In genomic region chr6:87072759-87073158, GRCm38 (mm10) we compare ENCODE assay signal across 26 mouse cellular contexts. TPM values are rescaled to one million over a fixed set of nuclear protein-coding genes. Genes with fewer than 3 reads are reported as not detected.
DNase-seq lines count a peak whose midpoint lies in the region; ATAC-seq and TF ChIP-seq lines count a peak whose summit lies in the region.
"Had no signal": no experiment of that assay in that cellular context is flagged by ENCODE, and none has a peak within 500 bp of the region (broad histone marks: within the 10 kb centered on the region; RNA-seq: fewer than 3 reads in every experiment).

No protein-coding gene starts in this region.

- H3K27me3 ChIP-seq in heart, embryonic 11.5 days (ENCODE audit: control insufficient read depth, insufficient read depth, low read length): no peaks in the 10 kb centered on the region
- no peaks in the 10 kb centered on the region for H3K27me3 ChIP-seq in liver, embryonic 14.5 days (ENCODE audit: control insufficient read depth, insufficient read depth, low read length)
- no peaks in the 10 kb centered on the region for H3K27me3 ChIP-seq in MEL (ENCODE audit: control insufficient read depth in 1 of 2, insufficient read depth in 2 of 2, low read length in 2 of 2)
- H3K27me3 ChIP-seq: embryonic facial prominence, embryonic 13.5 days; embryonic facial prominence, embryonic 15.5 days; forebrain, embryonic 12.5 days had no signal

- TF ChIP-seq POLR2A in MEL (IDR thresholded peaks at IDR 0.05; ENCODE audit: control insufficient read depth in 1 of 2, insufficient read depth in 1 of 2, low read depth in 1 of 2, low read length in 2 of 2, poor library complexity in 1 of 2): no peak

- TF ChIP-seq RAD21 in MEL (IDR thresholded peaks at IDR 0.05; ENCODE audit: low read depth, low read length): no peak

- no peaks in the 10 kb centered on the region; the same call in 1 of the 2 replicates for H3K79me2 ChIP-seq in MEL (ENCODE audit: control insufficient read depth, insufficient read depth, low read length, poor library complexity)

- no peak for ATAC-seq in heart, embryonic 11.5 days (replicated peaks; ENCODE audit: insufficient number of reproducible peaks, low FRiP score, low TSS enrichment)
- ATAC-seq in liver, embryonic 14.5 days (ENCODE audit: insufficient read depth): 0 out of 2 replicates have a peak, but pooled peaks have one; percentile 28
- ATAC-seq: forebrain, embryonic 14.5 days; forebrain, embryonic 16.5 days had no signal

- TF ChIP-seq EP300 in liver, embryonic 14.5 days (IDR thresholded peaks at IDR 0.05; ENCODE audit: low read depth): no peak
- TF ChIP-seq EP300 in MEL (IDR thresholded peaks at IDR 0.05; ENCODE audit: low read depth in 1 of 2, low read length in 2 of 2): peak; percentile 90 to 92

- peak overlapping the region; percentile 51; the same call in 1 of the 2 replicates for H3K27ac ChIP-seq in heart, embryonic 11.5 days (ENCODE audit: low read depth, low read length)
- no peak overlapping the region for H3K27ac ChIP-seq in liver, embryonic 14.5 days
- H3K27ac ChIP-seq in MEL (ENCODE audit: control insufficient read depth, low read depth, low read length): peak overlapping the region; percentile 51
- H3K27ac ChIP-seq: embryonic facial prominence, embryonic 13.5 days; embryonic facial prominence, embryonic 15.5 days; forebrain, embryonic 10.5 days; forebrain, embryonic 12.5 days had no signal

- no peak overlapping the region for H3K9ac ChIP-seq in heart, embryonic 11.5 days (ENCODE audit: low read depth, low read length)
- no peak overlapping the region for H3K9ac ChIP-seq in liver, embryonic 14.5 days (replicated peaks)
- H3K9ac ChIP-seq in MEL (ENCODE audit: control insufficient read depth, low read depth, low read length, poor library complexity, severe bottlenecking): no peak overlapping the region
- H3K9ac ChIP-seq: embryonic facial prominence, embryonic 13.5 days; embryonic facial prominence, embryonic 15.5 days; forebrain, embryonic 12.5 days had no signal

- H3K4me2 ChIP-seq in heart, embryonic 11.5 days: no peak overlapping the region
- no peak overlapping the region for H3K4me2 ChIP-seq in liver, embryonic 14.5 days (ENCODE audit: low read depth)
- H3K4me2 ChIP-seq: embryonic facial prominence, embryonic 13.5 days; embryonic facial prominence, embryonic 15.5 days; forebrain, embryonic 12.5 days had no signal

- WGBS in heart, embryonic 11.5 days (ENCODE audit: insufficient replicate concordance): 15% methylated on average over 4 of the region's 4 CpGs
- 22% methylated on average over 4 of the region's 4 CpGs for WGBS in liver, embryonic 14.5 days (ENCODE audit: insufficient replicate concordance)

- H3K4me1 ChIP-seq in heart, embryonic 11.5 days (ENCODE audit: control insufficient read depth, insufficient read depth, low read length): peaks cover 14% of the 10 kb centered on the region
- H3K4me1 ChIP-seq in liver, embryonic 14.5 days (replicated peaks; ENCODE audit: control insufficient read depth in 2 of 2, insufficient read depth in 2 of 2, low read length in 1 of 2): peaks cover 0 to 16% of the 10 kb centered on the region in 2 experiments; a peak in 2 of 4 replicates
- H3K4me1 ChIP-seq in MEL (ENCODE audit: control insufficient read depth in 1 of 2, insufficient read depth in 2 of 2, low read length in 2 of 2): peaks cover 31 to 33% of the 10 kb centered on the region in 2 experiments
- H3K4me1 ChIP-seq: embryonic facial prominence, embryonic 13.5 days; embryonic facial prominence, embryonic 15.5 days; forebrain, embryonic 10.5 days; forebrain, embryonic 12.5 days had no signal

- H3K9me3 ChIP-seq in heart, embryonic 11.5 days (replicated peaks; ENCODE audit: control insufficient read depth, low read length): no peaks in the 10 kb centered on the region
- no peaks in the 10 kb centered on the region for H3K9me3 ChIP-seq in liver, embryonic 14.5 days (ENCODE audit: control insufficient read depth, low read length)
- H3K9me3 ChIP-seq in MEL (replicated peaks; ENCODE audit: insufficient read depth, low read length): no peaks in the 10 kb centered on the region
- H3K9me3 ChIP-seq: embryonic facial prominence, embryonic 13.5 days; embryonic facial prominence, embryonic 15.5 days; forebrain, embryonic 10.5 days; forebrain, embryonic 12.5 days had no signal

- no peak overlapping the region for H3K4me3 ChIP-seq in heart, embryonic 11.5 days (ENCODE audit: low read depth, low read length)
- no peak overlapping the region for H3K4me3 ChIP-seq in liver, embryonic 14.5 days (ENCODE audit: insufficient read depth in 1 of 2, low read depth in 2 of 2, low read length in 2 of 2)
- H3K4me3 ChIP-seq in MEL (ENCODE audit: control insufficient read depth in 1 of 2, insufficient read depth in 1 of 2, low read depth in 2 of 2, low read length in 2 of 2): no peak overlapping the region
- H3K4me3 ChIP-seq: embryonic facial prominence, embryonic 13.5 days; embryonic facial prominence, embryonic 15.5 days; erythroblast, embryonic 14.5 days; forebrain, embryonic 10.5 days; forebrain, embryonic 12.5 days had no signal

- TF ChIP-seq CTCF in liver, embryonic 14.5 days (IDR thresholded peaks at IDR 0.05; ENCODE audit: low read depth): no peak
- TF ChIP-seq CTCF in MEL (IDR thresholded peaks at IDR 0.05 in 2 of 3, conservative IDR thresholded peaks at IDR 0.05 in 1 of 3; ENCODE audit: control insufficient read depth in 1 of 3, insufficient read depth in 1 of 3, low read depth in 2 of 3, low read length in 3 of 3, poor library complexity in 1 of 3, severe bottlenecking in 1 of 3): no peak

- peaks cover 21% of the 10 kb centered on the region for H3K36me3 ChIP-seq in heart, embryonic 11.5 days (ENCODE audit: control insufficient read depth, insufficient read depth, low read length)
- peaks cover 11% of the 10 kb centered on the region for H3K36me3 ChIP-seq in liver, embryonic 14.5 days (replicated peaks; ENCODE audit: control insufficient read depth, insufficient read depth, low read depth)
- H3K36me3 ChIP-seq in MEL (ENCODE audit: control insufficient read depth in 1 of 2, insufficient read depth in 2 of 2, low read length in 2 of 2): peaks cover 48 to 60% of the 10 kb centered on the region in 2 experiments

- no peak for DNase-seq in heart, adult 18-20 months
- DNase-seq in liver, embryonic 14.5 days (ENCODE audit: low read depth in 3 of 3, low spot score in 3 of 3): no peak
- DNase-seq in liver: no peak
- DNase-seq in MEL (ENCODE audit: low read depth, low spot score): peak; percentile 34
- no peak for DNase-seq in left cerebral cortex, adult 11 months (ENCODE audit: low spot score)
- DNase-seq: adrenal gland, adult 2 months; adrenal gland, postnatal 10 days; adrenal gland, postnatal 25 days; cerebellum, adult 11 months; cerebellum, adult 18-20 months; cerebellum, adult 8-10 months; cerebellum, adult 9-11 months; cerebellum, postnatal 14 days; cerebellum, postnatal 36 days; embryo, embryonic 11 days had no signal

TF ChIP-seq in MEL, 35 proteins besides CTCF, POLR2A, EP300 and RAD21 (continues in another document):
- TF ChIP-seq MAX (IDR thresholded peaks at IDR 0.05; ENCODE audit: low read length) (no peak), SIN3A (IDR thresholded peaks at IDR 0.05; ENCODE audit: low read length) (peak; percentile 62), MAFK (IDR thresholded peaks at IDR 0.05; ENCODE audit: borderline replicate concordance, low read depth, low read length) (0 out of 2 replicates have a peak, but pooled peaks have one; percentile 20), MXI1 (IDR thresholded peaks at IDR 0.05; ENCODE audit: low read depth, low read length) (no peak), JUND (IDR thresholded peaks at IDR 0.05; ENCODE audit: low read depth, low read length) (no peak), E2F4 (IDR thresholded peaks at IDR 0.05; ENCODE audit: borderline replicate concordance, low read depth, low read length) (no peak), BHLHE40 (IDR thresholded peaks at IDR 0.05; ENCODE audit: borderline replicate concordance, low read depth, low read length) (no peak), NELFE (IDR thresholded peaks at IDR 0.05; ENCODE audit: low read depth, low read length) (no peak), ZMIZ1 (IDR thresholded peaks at IDR 0.05; ENCODE audit: low read depth, low read length) (no peak), USF1 (IDR thresholded peaks at IDR 0.05; ENCODE audit: low read depth, low read length) (no peak), NRF1 (IDR thresholded peaks at IDR 0.05; ENCODE audit: insufficient read depth, low read depth, low read length, poor library complexity, severe bottlenecking) (no peak), ZKSCAN1 (IDR thresholded peaks at IDR 0.05; ENCODE audit: low read depth, low read length) (no peak), MYB (IDR thresholded peaks at IDR 0.05; ENCODE audit: low read depth, low read length) (peak; percentile 67; the same call in 1 of the 2 replicates), TBP (IDR thresholded peaks at IDR 0.05; ENCODE audit: low read depth, low read length) (no peak), MAZ (IDR thresholded peaks at IDR 0.05; ENCODE audit: low read depth, low read length) (peak; percentile 37; the same call in 1 of the 2 replicates), POLR2AphosphoS2 (IDR thresholded peaks at IDR 0.05; ENCODE audit: low read length) (no peak), ZNF384 (IDR thresholded peaks at IDR 0.05; ENCODE audit: low read depth, low read length) (peak; percentile 78; the same call in 1 of the 2 replicates), GATA1 (IDR thresholded peaks at IDR 0.05; ENCODE audit: low read depth, low read length) (peak; percentile 99), ZC3H11A (IDR thresholded peaks at IDR 0.05; ENCODE audit: low read depth, low read length) (no peak), RCOR1 (IDR thresholded peaks at IDR 0.05; ENCODE audit: low read depth, low read length) (peak; percentile 74)

RNA-seq across cellular contexts. Expression of gene Gfpt1, which starts 30.1 kb away (rescaled TPM):
- 14.7 and 20.1 TPM in 2 replicates for polyA plus RNA-seq in heart, embryonic 11.5 days (2014; fragmentation: Nextera tagmentation; extraction: Ambion mirVana)
- 10 to 100 TPM; 16.9 to 20.8 TPM for total RNA-seq in heart, adult 18-20 months (2021)
- 3.6 and 5.2 TPM in 2 replicates for polyA plus RNA-seq in liver, embryonic 14.5 days (2012; rRNA removed)
- polyA plus RNA-seq in liver, embryonic 14.5 days (2014; fragmentation: Nextera tagmentation; extraction: Ambion mirVana): 5.5 and 5.9 TPM in 2 replicates
- total RNA-seq in MEL (2012; rRNA removed): 29.6 and 34.4 TPM in 2 replicates
- polyA plus RNA-seq in MEL (2012; ENCODE audit: insufficient read depth in 1 of 2, insufficient read length in 2 of 2, low read depth in 1 of 2, low replicate concordance in 2 of 2, missing spikeins in 1 of 2): 10 to 100 TPM; 33.5 to 69.3 TPM

RNA-seq across cellular contexts. Expression of gene D6Ertd527e, which starts 31.8 kb away (rescaled TPM):
- polyA plus RNA-seq in heart, embryonic 11.5 days (2014; fragmentation: Nextera tagmentation; extraction: Ambion mirVana): 0.13 and 0.17 TPM in 2 replicates
- total RNA-seq in heart, adult 18-20 months (2021): not detected
- polyA plus RNA-seq in liver, embryonic 14.5 days (2012; rRNA removed): 0.01 and 0.10 TPM in 2 replicates
- polyA plus RNA-seq in liver, embryonic 14.5 days (2014; fragmentation: Nextera tagmentation; extraction: Ambion mirVana): not detected in 2 replicates
- total RNA-seq in MEL (2012; rRNA removed): not detected in 2 replicates
- under 1 TPM in 1 of 2 experiments, not detected in 1; 0.06 TPM for polyA plus RNA-seq in MEL (2012; ENCODE audit: insufficient read depth in 1 of 2, insufficient read length in 2 of 2, low read depth in 1 of 2, low replicate concordance in 2 of 2, missing spikeins in 1 of 2)
- total RNA-seq: adrenal gland, adult 2 months; common myeloid progenitor, adult 5-6 weeks; ES-E14 had no signal
- polyA plus RNA-seq: C2C12; erythroblast, embryonic 14.5 days; forebrain, embryonic 14.5 days had no signal
